Mouse (Mus musculus) megakaryocyte, embryonic 14.5 days (primary cell): ENCODE data around the gene Cdkl5. TPM values are rescaled to one million over a fixed set of nuclear protein-coding genes. Genes with fewer than 3 reads are reported as not detected.

Experiments
- H3K27me3 ChIP-seq: replicated peaks from 2 replicates; pipeline ENCODE3; 2012; ENCODE audit warnings: inconsistent platforms
- H3K36me3 ChIP-seq: replicated peaks from 2 replicates; pipeline ENCODE3; 2012; ENCODE audit warnings: low read length, inconsistent platforms, mixed read lengths
- H3K4me1 ChIP-seq: 2 replicates; pipeline ENCODE4 v1.6.1; 2012; ENCODE audit warnings: inconsistent platforms
- H3K4me3 ChIP-seq: replicated peaks from 2 replicates; pipeline ENCODE3; 2012; ENCODE audit warnings: moderate library complexity, mild to moderate bottlenecking, inconsistent platforms
- H3K9me3 ChIP-seq: 2 replicates; pipeline ENCODE4 v1.6.1; 2012; ENCODE audit warnings: inconsistent platforms
- FLI1 ChIP-seq: IDR thresholded peaks from 2 replicates; pipeline ENCODE4 v1.6.1; 2012; ENCODE audit warnings: low read length, inconsistent platforms, mixed read lengths
- GATA1 ChIP-seq: IDR thresholded peaks from 3 replicates; pipeline ENCODE4 v1.6.1; 2012; ENCODE audit warnings: mixed read lengths, low read length, inconsistent platforms, borderline replicate concordance
- polyA plus RNA-seq: library from polyadenylated mRNA; stranded (reverse); fragments of >175 nt; gene quantifications from 2 replicates; pipeline ENCODE4 v1.2.3, GENCODE M21; 2012; ENCODE audit warnings: low replicate concordance; ENCODE audit not compliant: insufficient read depth

Gene Cdkl5
- polyA plus RNA-seq, 1 experiment: not detected

DNA sequence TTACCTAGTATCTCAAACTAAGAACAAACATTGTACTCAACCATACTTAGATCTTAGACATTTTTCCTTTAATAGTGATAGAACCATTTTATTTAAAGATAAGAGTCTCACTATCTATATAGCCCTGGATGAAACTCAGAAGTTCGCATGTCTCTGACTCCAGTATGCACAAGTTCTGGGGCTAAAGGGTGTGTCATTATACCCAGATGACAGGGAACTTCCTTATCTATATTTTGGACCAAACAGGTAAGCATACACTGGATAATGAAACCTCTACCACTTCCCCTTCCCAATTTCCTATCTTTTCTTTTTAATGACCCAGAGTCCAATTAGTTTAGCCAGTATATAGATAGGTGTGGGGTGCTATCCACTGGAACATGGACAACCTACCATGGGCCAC, 65.6 kb downstream of the Cdkl5 start:
- Histone ChIP-seq H3K27me3 (no peaks in the 10 kb centered on the region), H3K9me3 (peaks cover 4% of the 10 kb centered on the region), H3K4me1 (no peaks in the 10 kb centered on the region), H3K4me3 (no peak overlapping the region), H3K36me3 (no peaks in the 10 kb centered on the region)
- TF ChIP-seq FLI1 (no peak), GATA1 (no peak)

DNA sequence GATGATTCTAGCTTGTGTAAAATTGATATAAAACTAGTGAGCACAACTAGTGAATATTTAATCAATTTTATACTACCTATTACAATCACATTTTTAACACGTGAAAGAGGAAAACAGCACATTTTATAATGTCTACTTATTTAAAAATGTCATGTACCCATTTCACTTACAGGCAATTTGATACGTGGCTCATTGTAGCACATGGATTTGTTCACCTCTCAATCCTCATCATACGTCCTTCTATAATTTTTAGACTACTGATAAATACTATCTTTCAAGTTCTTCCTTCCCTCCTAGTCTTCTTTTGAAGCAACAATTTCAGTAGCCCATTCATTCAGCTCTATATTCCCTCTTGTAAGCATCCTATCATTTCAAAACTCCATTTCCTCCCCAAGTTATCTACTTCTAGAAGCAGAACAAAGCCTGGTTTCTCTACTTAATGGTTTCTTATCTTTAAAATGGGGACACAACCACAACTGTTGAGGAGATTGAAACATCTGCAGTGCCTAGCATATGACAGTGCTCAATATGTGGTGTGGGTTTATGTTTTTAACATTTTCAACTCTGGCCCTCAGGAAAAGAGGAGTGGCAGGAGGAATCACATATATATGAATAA, 75.4 kb downstream of the Cdkl5 start:
- H3K27me3 ChIP-seq: peaks cover 3% of the 10 kb centered on the region
- TF ChIP-seq GATA1 (no peak), FLI1 (no peak)
- no peaks in the 10 kb centered on the region for H3K36me3 ChIP-seq
- peaks cover 5% of the 10 kb centered on the region for H3K9me3 ChIP-seq
- peaks cover 6% of the 10 kb centered on the region; the same call in 1 of the 2 replicates for H3K4me1 ChIP-seq
- no peak overlapping the region for H3K4me3 ChIP-seq

DNA sequence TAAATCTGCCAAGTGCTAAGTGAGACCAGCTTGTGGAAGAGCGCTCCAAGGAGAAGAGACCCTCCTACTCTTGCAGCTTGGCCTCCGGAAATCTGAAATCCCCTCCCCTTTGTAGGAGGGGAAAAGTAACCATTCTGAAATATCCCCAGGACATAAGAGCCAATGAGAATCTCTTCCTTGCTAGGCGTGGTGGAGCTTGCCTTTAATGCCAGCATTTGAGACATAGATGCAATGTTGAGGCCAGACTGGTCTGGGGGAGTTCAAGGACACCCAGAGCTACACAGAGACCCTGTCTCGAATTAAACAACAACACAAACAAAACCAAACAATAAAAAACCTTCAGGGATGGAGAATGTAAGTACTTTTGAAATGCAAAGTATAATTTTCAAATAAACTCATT, 87.6 kb downstream of the Cdkl5 start, which contains the start of gene Gja6:
Gene Gja6 (minus strand): TSS at position 101 of the 400 bp plus-strand sequence.
- Histone ChIP-seq H3K27me3 (peaks cover 7% of the 10 kb centered on the region), H3K9me3 (no peaks in the 10 kb centered on the region), H3K36me3 (no peaks in the 10 kb centered on the region), H3K4me1 (peaks cover 12% of the 10 kb centered on the region), H3K4me3 (no peak within 1 kb of the TSS)
- no peak for TF ChIP-seq GATA1

DNA sequence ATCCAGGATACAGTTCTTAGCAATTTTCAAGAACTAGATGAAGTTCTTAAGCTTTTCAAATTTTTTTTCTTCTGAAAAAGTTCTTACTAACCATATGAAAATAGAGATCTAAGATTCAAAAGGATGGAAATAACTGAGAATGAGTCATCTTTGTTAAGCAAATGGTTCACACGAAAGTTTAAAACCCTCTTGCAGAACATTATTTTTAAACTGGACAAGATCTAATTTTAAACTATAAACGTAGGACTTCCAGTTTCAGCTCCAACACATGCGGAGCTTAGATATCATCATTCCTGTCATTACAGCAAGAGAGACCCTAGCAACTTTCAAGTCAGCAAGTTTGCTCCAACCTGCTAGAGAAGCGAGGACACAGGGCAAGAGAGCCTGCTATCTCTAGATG, 88.0 kb downstream of the Cdkl5 start:
- TF ChIP-seq GATA1: no peak
- no peak for TF ChIP-seq FLI1
- H3K36me3 ChIP-seq: no peaks in the 10 kb centered on the region
- no peaks in the 10 kb centered on the region for H3K9me3 ChIP-seq
- H3K27me3 ChIP-seq: peaks cover 9% of the 10 kb centered on the region
- H3K4me3 ChIP-seq: no peak overlapping the region
- peaks cover 12% of the 10 kb centered on the region for H3K4me1 ChIP-seq

DNA sequence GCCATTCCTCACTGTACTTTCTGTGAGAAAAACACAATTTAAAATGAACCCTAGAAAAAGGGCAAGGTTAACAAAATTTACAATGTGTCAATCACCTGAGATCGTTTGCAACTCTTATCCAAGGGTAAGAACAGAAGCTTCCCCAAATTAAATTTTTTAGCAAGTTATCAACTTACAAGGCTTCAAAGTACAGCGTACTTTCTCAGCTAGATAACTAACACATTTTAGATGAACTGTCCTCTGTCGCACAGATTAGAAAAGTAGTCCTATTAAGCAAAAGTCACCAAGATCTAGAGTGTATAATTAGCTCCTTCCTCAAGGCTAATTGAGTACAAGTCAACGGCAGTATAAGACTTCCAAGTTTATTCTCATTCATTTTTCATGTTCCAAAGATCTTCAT, 88.6 kb downstream of the Cdkl5 start:
- TF ChIP-seq FLI1 (no peak), GATA1 (no peak)
- Histone ChIP-seq H3K27me3 (peaks cover 9% of the 10 kb centered on the region), H3K4me3 (no peak overlapping the region), H3K36me3 (no peaks in the 10 kb centered on the region), H3K9me3 (no peaks in the 10 kb centered on the region), H3K4me1 (peaks cover 12% of the 10 kb centered on the region)

DNA sequence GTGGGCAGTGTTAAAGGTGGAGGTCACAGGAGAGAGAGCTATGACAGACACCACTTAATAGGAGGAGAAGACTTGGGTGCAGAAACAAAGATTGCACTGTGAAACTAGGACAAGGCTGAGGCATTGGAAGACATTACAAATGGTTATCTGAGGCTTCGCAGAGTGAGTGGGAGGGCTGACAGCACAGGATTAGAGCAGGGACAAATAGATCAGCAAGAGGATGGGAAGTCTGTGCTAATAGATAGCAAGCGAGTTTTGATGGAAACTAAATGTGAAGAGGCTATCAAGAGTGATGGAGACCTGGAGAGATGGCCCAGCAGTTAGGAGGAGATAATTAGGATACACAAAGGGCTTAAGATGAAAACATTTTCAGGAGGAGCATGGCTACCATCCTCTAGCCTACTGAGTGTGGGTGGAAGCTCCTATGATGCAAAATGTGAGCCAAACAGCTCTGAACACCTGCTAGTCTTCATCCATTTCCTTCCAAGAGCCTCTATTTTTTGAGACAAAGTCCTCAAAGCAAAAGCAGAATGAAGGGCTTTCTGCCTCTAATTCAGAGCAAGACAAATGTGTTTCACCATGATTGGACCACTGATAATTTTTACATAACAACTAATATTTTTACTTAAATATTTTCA, 89.3 kb downstream of the Cdkl5 start:
- Histone ChIP-seq H3K27me3 (peaks cover 9% of the 10 kb centered on the region), H3K4me1 (peaks cover 12% of the 10 kb centered on the region), H3K36me3 (no peaks in the 10 kb centered on the region), H3K9me3 (no peaks in the 10 kb centered on the region), H3K4me3 (no peak overlapping the region)
- TF ChIP-seq GATA1 (no peak), FLI1 (no peak)

DNA sequence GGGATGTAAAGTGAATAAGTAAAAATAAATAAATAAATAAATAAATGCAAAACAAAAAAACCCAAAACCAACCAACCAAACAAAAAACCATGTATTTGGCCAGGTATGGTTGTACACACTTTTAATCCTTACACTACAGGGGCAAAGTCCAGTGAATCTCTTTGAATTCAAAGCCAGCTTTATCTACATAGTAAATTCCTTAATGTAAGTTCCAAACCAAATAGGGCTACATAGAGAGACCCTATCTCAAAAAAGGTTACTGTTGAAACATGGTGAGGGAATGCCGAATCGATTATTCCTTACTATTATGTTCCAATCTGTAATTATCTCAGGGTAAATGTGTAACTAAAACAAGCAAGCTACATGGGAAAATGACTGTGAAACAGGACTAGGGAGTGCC, 93.4 kb downstream of the Cdkl5 start:
- TF ChIP-seq FLI1 (no peak), GATA1 (no peak)
- no peak overlapping the region for H3K4me3 ChIP-seq
- no peaks in the 10 kb centered on the region for H3K9me3 ChIP-seq

DNA sequence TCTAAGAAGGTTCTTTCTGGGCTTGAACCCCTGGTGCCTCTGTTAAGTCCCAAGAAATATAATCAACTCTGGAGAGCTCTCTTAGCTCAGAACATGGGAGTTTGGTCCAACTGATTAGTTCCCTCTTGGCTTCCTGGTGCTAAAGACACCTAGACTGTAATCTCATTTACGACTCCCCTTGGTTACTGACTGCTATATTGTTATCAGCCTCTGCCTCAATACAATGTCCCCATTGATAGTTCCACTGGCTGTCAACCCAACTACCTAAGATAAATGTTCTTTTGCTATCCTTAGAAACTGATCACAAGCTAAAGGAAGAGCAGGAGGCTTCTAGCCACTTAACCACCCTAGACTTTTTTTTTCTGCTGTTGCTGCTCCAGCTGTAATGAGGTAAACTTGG, 102.4 kb downstream of the Cdkl5 start:
- H3K9me3 ChIP-seq: no peaks in the 10 kb centered on the region
- H3K4me3 ChIP-seq: no peak overlapping the region

More for the DNA sequence above, 93.4 kb downstream of the Cdkl5 start:
- peaks cover 12% of the 10 kb centered on the region for H3K4me1 ChIP-seq
- no peaks in the 10 kb centered on the region for H3K36me3 ChIP-seq
- H3K27me3 ChIP-seq: peaks cover 11% of the 10 kb centered on the region

DNA sequence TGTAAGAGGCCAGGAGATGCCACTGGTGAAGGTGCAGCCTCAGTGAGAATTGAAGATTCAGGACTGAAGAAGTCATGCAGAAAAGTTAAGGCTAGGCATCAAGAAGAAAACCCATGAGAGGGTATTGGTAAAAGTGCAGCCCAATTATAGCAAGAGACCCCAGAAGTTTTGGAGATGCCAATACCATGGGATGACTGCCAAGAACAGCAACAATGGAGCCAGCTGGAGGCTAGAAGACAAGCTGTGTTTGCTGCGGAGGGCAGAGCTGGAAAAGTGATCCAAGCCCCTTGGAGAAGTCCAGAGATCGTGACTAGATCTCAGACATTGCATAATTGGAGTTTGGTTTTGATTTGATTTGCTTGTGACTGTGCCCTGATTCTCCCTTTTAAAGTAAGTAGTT, 108.2 kb downstream of the Cdkl5 start:
- Histone ChIP-seq H3K36me3 (no peaks in the 10 kb centered on the region), H3K27me3 (peaks cover 5% of the 10 kb centered on the region), H3K9me3 (no peaks in the 10 kb centered on the region), H3K4me1 (no peaks in the 10 kb centered on the region), H3K4me3 (no peak overlapping the region)
- no peak for TF ChIP-seq GATA1
- no peak for TF ChIP-seq FLI1

More for the DNA sequence above, 102.4 kb downstream of the Cdkl5 start:
- Histone ChIP-seq H3K4me1 (no peaks in the 10 kb centered on the region), H3K36me3 (no peaks in the 10 kb centered on the region), H3K27me3 (peaks cover 5% of the 10 kb centered on the region)
- no peak for TF ChIP-seq GATA1

DNA sequence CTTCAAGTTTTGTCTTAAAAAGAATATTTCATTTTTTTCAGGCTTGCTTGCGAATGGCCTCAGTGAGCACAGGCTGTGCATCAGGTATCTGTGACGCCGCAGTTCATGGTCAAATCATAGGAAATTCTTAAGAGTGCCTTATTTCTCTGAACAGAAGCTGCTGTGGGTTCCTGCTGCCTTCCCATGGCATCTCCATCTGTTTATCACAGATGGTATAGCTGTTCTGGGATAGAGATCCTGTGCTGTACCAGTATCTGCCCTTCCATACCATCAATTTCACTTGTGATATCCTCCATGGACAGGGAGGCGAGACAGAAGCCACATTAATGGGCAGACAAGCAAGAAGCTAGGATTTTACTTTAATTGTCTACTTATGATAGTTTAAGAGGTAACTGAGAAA, 127.9 kb downstream of the Cdkl5 start:
- Histone ChIP-seq H3K36me3 (no peaks in the 10 kb centered on the region), H3K9me3 (no peaks in the 10 kb centered on the region), H3K4me1 (no peaks in the 10 kb centered on the region), H3K27me3 (peaks cover 9% of the 10 kb centered on the region), H3K4me3 (no peak overlapping the region)
- no peak for TF ChIP-seq GATA1
- TF ChIP-seq FLI1: no peak
